Comparison of ENCODE assay signal across 8 mouse cellular contexts in genomic region chr7:112336213-112336631, GRCm38 (mm10).
DNase-seq lines count a peak whose midpoint lies in the region; ATAC-seq lines count a peak whose summit lies in the region.

No protein-coding gene starts in this region.

- ATAC-seq in hindbrain, embryonic 13.5 days (ENCODE audit: low FRiP score): peak; percentile 24; the same call in 1 of the 2 replicates
- ATAC-seq in hindbrain, embryonic 11.5 days (ENCODE audit: low FRiP score): no peak

- H3K9ac ChIP-seq in hindbrain, embryonic 13.5 days: no peak overlapping the region
- H3K9ac ChIP-seq in hindbrain, embryonic 11.5 days (ENCODE audit: low read depth, low read length): no peak overlapping the region

- H3K9me3 ChIP-seq in hindbrain, embryonic 13.5 days: no peaks in the 10 kb centered on the region
- H3K9me3 ChIP-seq in hindbrain, embryonic 11.5 days (ENCODE audit: control insufficient read depth, low read length): no peaks in the 10 kb centered on the region

- intact Hi-C loops in left cerebral cortex, postnatal 36 days (cut with DNase I): loop anchor here (1.0 to 5.0 kb wide), 4 partner anchors 20 to 154 kb away; partner anchors contain the start of gene Mical2

- DNase-seq in hindbrain, embryonic 11.5 days (ENCODE audit: low spot score): no peak
- DNase-seq in frontal cortex, adult 2 months (ENCODE audit: extremely low spot score in 1 of 2, low spot score in 1 of 2): peak; percentile 79 to 89
- peak; percentile 69 for DNase-seq in heart, postnatal 4 days
- DNase-seq in left cerebral cortex, postnatal 36 days (ENCODE audit: low spot score in 2 of 2): peak; percentile 75 to 81
- DNase-seq in kidney, adult 11 months: no peak
- DNase-seq in thymus, postnatal 0 days (ENCODE audit: low spot score): no peak
- DNase-seq in ovary, postnatal 14 days (ENCODE audit: low spot score): no peak

- WGBS in hindbrain, embryonic 13.5 days: 69% methylated on average over 6 of the region's 6 CpGs
- 78% methylated on average over 6 of the region's 6 CpGs for WGBS in hindbrain, embryonic 11.5 days

- no peaks in the 10 kb centered on the region for H3K36me3 ChIP-seq in hindbrain, embryonic 13.5 days
- H3K36me3 ChIP-seq in hindbrain, embryonic 11.5 days (ENCODE audit: control insufficient read depth, insufficient read depth, low read length): no peaks in the 10 kb centered on the region

- no peak overlapping the region for H3K4me3 ChIP-seq in hindbrain, embryonic 13.5 days
- no peak overlapping the region for H3K4me3 ChIP-seq in hindbrain, embryonic 11.5 days (ENCODE audit: low read depth, low read length)

- H3K4me1 ChIP-seq in hindbrain, embryonic 13.5 days (replicated peaks): peaks cover 12% of the 10 kb centered on the region; the same call in 1 of the 2 replicates
- H3K4me1 ChIP-seq in hindbrain, embryonic 11.5 days (replicated peaks; ENCODE audit: control insufficient read depth, insufficient read depth, low read length): no peaks in the 10 kb centered on the region

- H3K4me2 ChIP-seq in hindbrain, embryonic 13.5 days: no peak overlapping the region
- no peak overlapping the region for H3K4me2 ChIP-seq in hindbrain, embryonic 11.5 days (replicated peaks; ENCODE audit: low read depth, low read length)

- peak overlapping the region; percentile 49 for H3K27ac ChIP-seq in hindbrain, embryonic 13.5 days
- H3K27ac ChIP-seq in hindbrain, embryonic 11.5 days (ENCODE audit: low read depth, low read length): no peak overlapping the region

- no peaks in the 10 kb centered on the region; the same call in 1 of the 2 replicates for H3K27me3 ChIP-seq in hindbrain, embryonic 13.5 days
- no peaks in the 10 kb centered on the region for H3K27me3 ChIP-seq in hindbrain, embryonic 11.5 days (ENCODE audit: control insufficient read depth, insufficient read depth, low read length)

Comparison
In these comparisons a context has a peak if more than half of its experiments do, and no peak if none do; other contexts are left out.
1. DNase-seq: peak in frontal cortex, adult 2 months (2 of 2), heart, postnatal 4 days (single experiment) and left cerebral cortex, postnatal 36 days (2 of 2); none in hindbrain, embryonic 11.5 days (single experiment), kidney, adult 11 months (single experiment), thymus, postnatal 0 days (single experiment) and ovary, postnatal 14 days (single experiment).